Mouse (Mus musculus) liver, adult 2 months (tissue): ENCODE results near the gene Ntf3.

Experiments used
- CTCF ChIP-seq: fragments of 200-500 bp; IDR thresholded peaks from 2 replicates; pipeline ENCODE4 v1.5.1; 2011; ENCODE audit warnings: low read depth, low read length, control low read depth
- POLR2A ChIP-seq: fragments of 200-500 bp; IDR thresholded peaks from 2 replicates; pipeline ENCODE4 v1.6.1; 2011; ENCODE audit warnings: low read length, control low read depth; ENCODE audit not compliant: insufficient read depth; ENCODE audit errors: extremely low read depth

DNA sequence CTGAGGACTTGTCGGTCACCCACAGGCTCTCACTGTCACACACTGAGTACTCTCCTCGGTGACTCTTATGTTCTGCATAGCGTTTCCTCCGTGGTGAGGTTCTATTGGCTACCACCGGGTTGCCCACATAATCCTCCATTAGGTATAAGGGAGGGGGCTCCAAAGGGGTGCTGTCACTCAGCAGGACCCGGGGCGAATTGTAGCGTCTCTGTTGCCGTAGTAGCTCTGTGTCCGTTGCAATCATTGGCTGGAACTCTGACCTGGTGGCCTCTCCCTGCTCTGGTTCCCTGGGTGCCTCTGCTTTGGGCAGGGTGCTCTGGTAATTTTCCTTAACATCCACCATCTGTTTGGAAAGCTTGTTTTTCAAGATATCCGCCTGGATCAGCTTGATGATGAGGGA lies 64.7 kb downstream of the Ntf3 start:
- no peak for TF ChIP-seq POLR2A
- no peak for TF ChIP-seq CTCF
